Mouse (Mus musculus): ENCODE measurements around the gene Atf5. TPM values are rescaled to one million over a fixed set of nuclear protein-coding genes. Genes with fewer than 3 reads are reported as not detected.

The Atf5 gene
- total and polyA plus RNA-seq, 3 experiments = 13.4 to 82.3 (median 71.1) TPM

DNA sequence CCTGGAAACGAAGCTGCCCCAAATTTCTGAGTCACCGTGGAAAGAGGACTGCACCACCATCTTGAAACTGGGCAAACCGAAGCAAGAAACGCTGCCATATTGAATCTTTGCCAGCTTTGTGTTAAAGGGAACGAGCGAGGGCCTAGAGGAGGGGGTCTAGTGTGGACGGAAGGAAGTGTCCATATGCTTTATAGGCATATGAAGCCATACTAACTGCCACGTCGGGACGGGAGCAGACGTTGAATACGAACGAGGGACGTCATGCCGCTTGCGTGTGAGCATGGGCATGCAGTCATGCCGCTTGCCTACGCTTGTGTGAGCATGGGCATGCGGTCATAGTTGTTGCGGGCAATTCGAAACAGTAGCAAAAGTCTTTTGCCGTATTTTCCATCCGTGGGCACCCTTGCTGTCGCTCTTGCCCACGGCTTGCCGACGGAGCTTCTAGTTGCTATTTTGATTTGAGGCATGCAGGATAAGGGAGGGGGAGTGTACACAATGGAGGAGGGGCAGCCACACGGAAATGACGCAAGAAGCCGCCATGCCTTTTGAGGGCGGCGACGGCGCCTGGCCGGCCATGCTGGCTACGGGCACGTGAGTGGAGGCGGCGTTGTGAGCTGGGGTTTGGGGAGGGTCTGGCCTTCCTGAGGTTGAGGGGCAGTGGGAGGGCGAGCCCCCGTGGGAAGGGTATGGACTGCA lies 33.1 kb upstream of the Atf5 start:
- peaks cover 28% of the 10 kb centered on the region for H3K79me2 ChIP-seq (replicated peaks; ENCODE audit: control insufficient read depth, extremely low read depth, insufficient read depth, poor library complexity, severe bottlenecking)
- peak overlapping the region; percentile 81 to 98 (median 93) for H3K4me3 ChIP-seq (replicated peaks in 1 of 3; ENCODE audit: low read depth in 2 of 3, low read length in 2 of 3, poor library complexity in 1 of 3)
- no peaks in the 10 kb centered on the region for H3K27me3 ChIP-seq (replicated peaks)
- peak overlapping the region; percentile 11; the same call in 1 of the 2 replicates for H3K4me2 ChIP-seq (ENCODE audit: insufficient read depth, low read depth, poor library complexity, severe bottlenecking)
- no peak for TF ChIP-seq JUND (conservative IDR thresholded peaks at IDR 0.05; ENCODE audit: low read depth, low read length)
- no peak for TF ChIP-seq JUN (IDR thresholded peaks at IDR 0.05; ENCODE audit: insufficient read depth, low read depth, low read length)
- peak; percentile 45 for TF ChIP-seq CHD2 (IDR thresholded peaks at IDR 0.05; ENCODE audit: low read length)
- TF ChIP-seq CHD1 (IDR thresholded peaks at IDR 0.05; ENCODE audit: low read depth, low read length) = no peak
- 0 out of 2 replicates have a peak, but pooled peaks have one; percentile 37 for TF ChIP-seq MEF2A (IDR thresholded peaks at IDR 0.05; ENCODE audit: borderline replicate concordance, low read depth, low read length)
- TF ChIP-seq E2F4 (IDR thresholded peaks at IDR 0.05; ENCODE audit: insufficient replicate concordance, low read depth, low read length) = no peak
- TF ChIP-seq NRF1 (IDR thresholded peaks at IDR 0.05; ENCODE audit: low read depth, low read length) = peak; percentile 85
- TF ChIP-seq USF2 (conservative IDR thresholded peaks at IDR 0.05; ENCODE audit: low read depth, low read length) = no peak; the same call in 1 of the 2 replicates
- TF ChIP-seq ZC3H11A (IDR thresholded peaks at IDR 0.05; ENCODE audit: low read depth, low read length) = no peak
- no peak for TF ChIP-seq SMC3 (IDR thresholded peaks at IDR 0.05; ENCODE audit: low read depth, low read length)
- no peak for TF ChIP-seq ZMIZ1 (IDR thresholded peaks at IDR 0.05; ENCODE audit: low read depth, low read length)
- TF ChIP-seq MXI1 (IDR thresholded peaks at IDR 0.05; ENCODE audit: low read depth, low read length) = peak; percentile 93
- TF ChIP-seq IRF4 (IDR thresholded peaks at IDR 0.05; ENCODE audit: low read depth, low read length) = no peak
- no peak for TF ChIP-seq EP300 (IDR thresholded peaks at IDR 0.05; ENCODE audit: low read length)
- TF ChIP-seq ELF1 (IDR thresholded peaks at IDR 0.05; ENCODE audit: low read depth, low read length) = no peak
- no peak; the same call in 1 of the 2 replicates for TF ChIP-seq TCF12 (IDR thresholded peaks at IDR 0.05; ENCODE audit: low read depth, low read length)
- TF ChIP-seq MAX (IDR thresholded peaks at IDR 0.05; ENCODE audit: low read length) = peak; percentile 75
- TF ChIP-seq KAT2A (IDR thresholded peaks at IDR 0.05; ENCODE audit: insufficient replicate concordance, low read length) = peak; percentile 83; the same call in 1 of the 2 replicates
- TF ChIP-seq CTCF (conservative IDR thresholded peaks at IDR 0.05 in 1 of 2, IDR thresholded peaks at IDR 0.05 in 1 of 2; ENCODE audit: low read depth in 2 of 2, low read length in 2 of 2) = no peak
- no peak for TF ChIP-seq ZKSCAN1 (IDR thresholded peaks at IDR 0.05; ENCODE audit: borderline replicate concordance, low read depth, low read length)
- TF ChIP-seq USF1 (IDR thresholded peaks at IDR 0.05; ENCODE audit: low read depth, low read length) = peak; percentile 33
- no peak; the same call in 1 of the 2 replicates for TF ChIP-seq GABPA (IDR thresholded peaks at IDR 0.05; ENCODE audit: insufficient replicate concordance, low read depth, low read length)
- TF ChIP-seq POLR2AphosphoS2 (IDR thresholded peaks at IDR 0.05; ENCODE audit: low read depth, low read length) = no peak
- TF ChIP-seq UBTF (IDR thresholded peaks at IDR 0.05; ENCODE audit: low read depth, low read length) = 0 out of 2 replicates have a peak, but pooled peaks have one; percentile 18
- peak; percentile 63; the same call in 1 of the 2 replicates for TF ChIP-seq MAZ (IDR thresholded peaks at IDR 0.05; ENCODE audit: low read depth, low read length)
- no peak; the same call in 1 of the 2 replicates for TF ChIP-seq MAFK (IDR thresholded peaks at IDR 0.05; ENCODE audit: insufficient replicate concordance, low read length)
- peak; percentile 85 for TF ChIP-seq BHLHE40 (IDR thresholded peaks at IDR 0.05; ENCODE audit: low read depth, low read length)
- TF ChIP-seq SIN3A (IDR thresholded peaks at IDR 0.05; ENCODE audit: low read length) = peak; percentile 80; the same call in 1 of the 2 replicates
- peak; percentile 83 for TF ChIP-seq HCFC1 (IDR thresholded peaks at IDR 0.05; ENCODE audit: low read depth, low read length)
- no peak for TF ChIP-seq PAX5 (IDR thresholded peaks at IDR 0.05; ENCODE audit: low read length)
- no peak; the same call in none of the 2 replicates for TF ChIP-seq NELFE (IDR thresholded peaks at IDR 0.05; ENCODE audit: low read depth, low read length)
- no peak for TF ChIP-seq ZNF384 (IDR thresholded peaks at IDR 0.05; ENCODE audit: low read depth, low read length)
- TF ChIP-seq RAD21 (IDR thresholded peaks at IDR 0.05; ENCODE audit: low read depth, low read length) = no peak
- TF ChIP-seq RCOR1 (conservative IDR thresholded peaks at IDR 0.05; ENCODE audit: low read depth, low read length) = peak; percentile 85
- TF ChIP-seq ETS1 (conservative IDR thresholded peaks at IDR 0.05; ENCODE audit: low read depth, low read length) = no peak
- TF ChIP-seq POLR2A (IDR thresholded peaks at IDR 0.05; ENCODE audit: low read depth, low read length) = peak; percentile 63
- TF ChIP-seq MYC (IDR thresholded peaks at IDR 0.05; ENCODE audit: low read depth, low read length) = peak; percentile 87
- no peak; the same call in 1 of the 2 replicates for TF ChIP-seq TBP (conservative IDR thresholded peaks at IDR 0.05; ENCODE audit: low read depth, low read length)
- peak; percentile 91 for DNase-seq (ENCODE audit: extremely low read depth)
- dilution Hi-C loops (cut with MboI; ENCODE audit: extremely low pct_ligation_motif_present, extremely low pct_unique_long_range_greater_than_20kb, low sequenced_read_pairs) (no loop called here), in situ Hi-C loops (cut with MboI; ENCODE audit: low pct_ligation_motif_present, low pct_unique_long_range_greater_than_20kb, low sequenced_read_pairs) (loop anchor here (10.0 kb wide), 1 partner anchor 105 kb away; no protein-coding TSS in a partner anchor)
- H3K9me3 ChIP-seq (replicated peaks; ENCODE audit: low read length) = no peaks in the 10 kb centered on the region
- peaks cover 31 to 53% of the 10 kb centered on the region in 2 experiments for H3K36me3 ChIP-seq (replicated peaks in 1 of 2; ENCODE audit: control insufficient read depth in 1 of 2, insufficient read depth in 1 of 2, low read length in 1 of 2)
- H3K27ac ChIP-seq (ENCODE audit: insufficient read depth, low read depth) = peak overlapping the region; percentile 94
- peaks cover 14 to 43% of the 10 kb centered on the region in 2 experiments for H3K4me1 ChIP-seq (ENCODE audit: control insufficient read depth in 1 of 2, insufficient read depth in 2 of 2)
- peak overlapping the region; percentile 97 for H3K9ac ChIP-seq (ENCODE audit: insufficient read depth, low read depth)

Data from CH12.LX (cell line).